Mouse (Mus musculus): Measurements from ENCODE around the gene Gpc6. TPM values are rescaled to one million over a fixed set of nuclear protein-coding genes. Genes with fewer than 3 reads are reported as not detected.

Gpc6 gene
- total and polyA plus RNA-seq, 3 experiments = not detected

DNA sequence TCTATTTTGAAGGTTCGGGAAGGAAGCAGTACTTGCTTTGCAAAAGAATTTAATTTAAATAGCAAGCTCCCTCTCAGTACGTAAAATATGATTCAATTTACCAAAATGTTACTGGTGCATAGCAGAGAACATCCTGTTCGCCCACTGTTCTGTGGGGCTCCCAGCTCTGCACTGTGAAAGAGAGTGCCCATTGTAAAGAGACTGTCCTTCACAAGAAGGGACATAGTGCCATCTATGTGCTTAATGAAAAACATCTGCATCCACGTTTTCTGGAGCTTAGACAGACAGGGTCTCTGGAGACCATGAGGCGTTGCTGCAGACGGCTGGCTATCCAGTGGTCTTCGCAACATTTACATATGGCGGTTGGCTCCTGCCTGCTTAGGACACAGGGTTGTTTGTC, 998.6 kb downstream of the Gpc6 start:
- Histone ChIP-seq H3K4me2 (ENCODE audit: insufficient read depth, low read depth, poor library complexity, severe bottlenecking) (no peak overlapping the region), H3K9me3 (replicated peaks; ENCODE audit: low read length) (no peaks in the 10 kb centered on the region), H3K27me3 (replicated peaks) (no peaks in the 10 kb centered on the region), H3K4me1 (ENCODE audit: control insufficient read depth in 1 of 2, insufficient read depth in 2 of 2) (peaks cover 2 to 8% of the 10 kb centered on the region in 2 experiments; a peak in 3 of 4 replicates), H3K4me3 (replicated peaks in 1 of 3; ENCODE audit: low read depth in 2 of 3, low read length in 2 of 3, poor library complexity in 1 of 3) (no peak overlapping the region), H3K79me2 (replicated peaks; ENCODE audit: control insufficient read depth, extremely low read depth, insufficient read depth, poor library complexity, severe bottlenecking) (no peaks in the 10 kb centered on the region), H3K36me3 (replicated peaks in 1 of 2; ENCODE audit: control insufficient read depth in 1 of 2, insufficient read depth in 1 of 2, low read length in 1 of 2) (no peaks in the 10 kb centered on the region), H3K27ac (ENCODE audit: insufficient read depth, low read depth) (no peak overlapping the region), H3K9ac (ENCODE audit: insufficient read depth, low read depth) (no peak overlapping the region)
- DNase-seq (ENCODE audit: extremely low read depth) = peak; percentile 27
- dilution Hi-C loops (cut with MboI; ENCODE audit: extremely low pct_ligation_motif_present, extremely low pct_unique_long_range_greater_than_20kb, low sequenced_read_pairs) (no loop called here), in situ Hi-C loops (cut with MboI; ENCODE audit: low pct_ligation_motif_present, low pct_unique_long_range_greater_than_20kb, low sequenced_read_pairs) (no loop called here)
- TF ChIP-seq CTCF (conservative IDR thresholded peaks at IDR 0.05 in 1 of 2, IDR thresholded peaks at IDR 0.05 in 1 of 2; ENCODE audit: low read depth in 2 of 2, low read length in 2 of 2) (peak in 1 of 2 experiments; percentile 32; a peak in 1 of 4 replicates), USF1 (IDR thresholded peaks at IDR 0.05; ENCODE audit: low read depth, low read length) (no peak), JUND (conservative IDR thresholded peaks at IDR 0.05; ENCODE audit: low read depth, low read length) (no peak), GABPA (IDR thresholded peaks at IDR 0.05; ENCODE audit: insufficient replicate concordance, low read depth, low read length) (no peak), NRF1 (IDR thresholded peaks at IDR 0.05; ENCODE audit: low read depth, low read length) (no peak), CHD1 (IDR thresholded peaks at IDR 0.05; ENCODE audit: low read depth, low read length) (no peak), MXI1 (IDR thresholded peaks at IDR 0.05; ENCODE audit: low read depth, low read length) (no peak), ZKSCAN1 (IDR thresholded peaks at IDR 0.05; ENCODE audit: borderline replicate concordance, low read depth, low read length) (no peak), RAD21 (IDR thresholded peaks at IDR 0.05; ENCODE audit: low read depth, low read length) (peak; percentile 32), IRF4 (IDR thresholded peaks at IDR 0.05; ENCODE audit: low read depth, low read length) (no peak), CHD2 (IDR thresholded peaks at IDR 0.05; ENCODE audit: low read length) (no peak), ZC3H11A (IDR thresholded peaks at IDR 0.05; ENCODE audit: low read depth, low read length) (no peak)

DNA sequence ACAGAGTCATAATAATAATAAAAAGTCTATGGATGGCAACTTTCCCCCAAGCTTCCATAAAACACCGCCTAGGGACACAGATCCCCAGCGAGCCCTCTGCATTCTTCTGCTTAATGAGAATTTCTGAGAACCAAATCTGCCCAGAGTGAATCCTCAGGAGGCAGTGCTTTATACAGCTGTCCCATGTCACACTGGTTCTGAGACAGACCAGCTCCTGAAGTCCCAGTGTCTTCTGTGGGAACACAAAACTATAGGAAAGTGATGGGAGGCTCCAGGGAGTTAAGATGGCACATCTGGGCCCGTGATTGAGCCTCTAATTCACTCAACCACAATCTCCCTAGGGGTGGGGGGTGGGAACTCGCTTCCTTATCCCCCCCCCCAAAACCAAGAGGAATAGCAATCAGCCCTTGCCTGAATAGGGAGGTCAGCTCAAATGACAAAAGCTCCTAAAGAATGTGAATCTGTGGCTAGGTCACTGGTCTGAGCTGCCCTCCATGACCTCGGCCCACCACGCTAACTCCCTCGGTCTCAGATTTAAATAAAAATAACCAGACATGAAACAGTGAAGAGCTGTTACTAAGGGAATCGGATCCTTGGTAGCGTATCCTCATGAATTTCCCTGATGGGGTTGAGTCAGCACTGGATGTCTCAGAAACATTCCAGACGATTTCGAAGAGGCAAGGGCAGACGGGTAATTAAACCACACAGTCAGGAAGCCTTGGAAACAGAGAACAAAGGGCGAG, 1005.2 kb downstream of the Gpc6 start:
- Histone ChIP-seq H3K27me3 (replicated peaks) (no peaks in the 10 kb centered on the region), H3K36me3 (replicated peaks in 1 of 2; ENCODE audit: control insufficient read depth in 1 of 2, insufficient read depth in 1 of 2, low read length in 1 of 2) (no peaks in the 10 kb centered on the region), H3K9ac (ENCODE audit: insufficient read depth, low read depth) (no peak overlapping the region), H3K4me2 (ENCODE audit: insufficient read depth, low read depth, poor library complexity, severe bottlenecking) (no peak overlapping the region), H3K4me1 (ENCODE audit: control insufficient read depth in 1 of 2, insufficient read depth in 2 of 2) (no peaks in the 10 kb centered on the region), H3K27ac (ENCODE audit: insufficient read depth, low read depth) (no peak overlapping the region), H3K9me3 (replicated peaks; ENCODE audit: low read length) (no peaks in the 10 kb centered on the region), H3K79me2 (replicated peaks; ENCODE audit: control insufficient read depth, extremely low read depth, insufficient read depth, poor library complexity, severe bottlenecking) (no peaks in the 10 kb centered on the region), H3K4me3 (replicated peaks in 1 of 3; ENCODE audit: low read depth in 2 of 3, low read length in 2 of 3, poor library complexity in 1 of 3) (no peak overlapping the region)
- dilution Hi-C loops (cut with MboI; ENCODE audit: extremely low pct_ligation_motif_present, extremely low pct_unique_long_range_greater_than_20kb, low sequenced_read_pairs) = no loop called here
- DNase-seq (ENCODE audit: extremely low read depth) = no peak
- TF ChIP-seq CTCF (conservative IDR thresholded peaks at IDR 0.05 in 1 of 2, IDR thresholded peaks at IDR 0.05 in 1 of 2; ENCODE audit: low read depth in 2 of 2, low read length in 2 of 2) = no peak
- TF ChIP-seq RAD21 (IDR thresholded peaks at IDR 0.05; ENCODE audit: low read depth, low read length) = no peak
- no peak for TF ChIP-seq USF2 (conservative IDR thresholded peaks at IDR 0.05; ENCODE audit: low read depth, low read length)
- in situ Hi-C loops (cut with MboI; ENCODE audit: low pct_ligation_motif_present, low pct_unique_long_range_greater_than_20kb, low sequenced_read_pairs) = no loop called here

Measured in CH12.LX (cell line).